Mouse (Mus musculus): ENCODE measurements at regions not wholly inside any gene's neighbourhood (a gene's known extent, or its start where the extent isn't known, plus 50 kb on each side); places are given as distances from the start of the nearest gene placed in this dataset.

GRCm38 (mm10) chr8:35943686-35944085 is 178.1 kb downstream of the Gm19410 start:
- Histone ChIP-seq H3K9me3 (replicated peaks; ENCODE audit: low read length) (no peaks in the 10 kb centered on the region), H3K4me3 (replicated peaks; ENCODE audit: low read depth, low read length) (no peak overlapping the region), H3K27me3 (ENCODE audit: insufficient read depth, low read length) (no peaks in the 10 kb centered on the region), H3K27ac (no peak overlapping the region), H3K4me1 (replicated peaks; ENCODE audit: insufficient read depth, low read length) (0 out of 2 replicates have a peak, but pooled peaks cover 4% of the 10 kb centered on the region), H3K4me2 (ENCODE audit: low read length) (no peak overlapping the region), H3K36me3 (ENCODE audit: insufficient read depth, low read length) (no peaks in the 10 kb centered on the region), H3K9ac (ENCODE audit: low read depth, low read length) (no peak overlapping the region)
- no peak for TF ChIP-seq CTCF (IDR thresholded peaks at IDR 0.05; ENCODE audit: low read depth)
- no peak for ATAC-seq (replicated peaks; ENCODE audit: low FRiP score, low read depth)
- WGBS = 73% methylated on average over 3 of the region's 3 CpGs
- DNase-seq (ENCODE audit: low spot score) = no peak

- no peak for DNase-seq (ENCODE audit: low spot score)
- Histone ChIP-seq H3K4me2 (ENCODE audit: low read length) (no peak overlapping the region), H3K9ac (ENCODE audit: low read depth, low read length) (no peak overlapping the region), H3K4me1 (replicated peaks; ENCODE audit: insufficient read depth, low read length) (0 out of 2 replicates have a peak, but pooled peaks cover 4% of the 10 kb centered on the region), H3K36me3 (ENCODE audit: insufficient read depth, low read length) (no peaks in the 10 kb centered on the region), H3K4me3 (replicated peaks; ENCODE audit: low read depth, low read length) (no peak overlapping the region), H3K27me3 (ENCODE audit: insufficient read depth, low read length) (no peaks in the 10 kb centered on the region), H3K27ac (no peak overlapping the region), H3K9me3 (replicated peaks; ENCODE audit: low read length) (no peaks in the 10 kb centered on the region)
- ATAC-seq (replicated peaks; ENCODE audit: low FRiP score, low read depth) = no peak
- WGBS = 83% methylated on average over 4 of the region's 4 CpGs
- TF ChIP-seq CTCF (IDR thresholded peaks at IDR 0.05; ENCODE audit: low read depth) = no peak
Observed at GRCm38 (mm10) chr8:35944461-35944860, 178.9 kb downstream of the Gm19410 start.

GRCm38 (mm10) chr8:35946539-35946940 is 180.9 kb downstream of the Gm19410 start:
- ATAC-seq (replicated peaks; ENCODE audit: low FRiP score, low read depth) = no peak; the same call in 1 of the 2 replicates
- Histone ChIP-seq H3K27me3 (ENCODE audit: insufficient read depth, low read length) (no peaks in the 10 kb centered on the region), H3K9ac (ENCODE audit: low read depth, low read length) (no peak overlapping the region), H3K4me3 (replicated peaks; ENCODE audit: low read depth, low read length) (no peak overlapping the region), H3K4me1 (replicated peaks; ENCODE audit: insufficient read depth, low read length) (0 out of 2 replicates have a peak, but pooled peaks cover 4% of the 10 kb centered on the region), H3K4me2 (ENCODE audit: low read length) (no peak overlapping the region), H3K9me3 (replicated peaks; ENCODE audit: low read length) (no peaks in the 10 kb centered on the region), H3K27ac (0 out of 2 replicates have a peak overlapping the region, but pooled peaks have one; percentile 31), H3K36me3 (ENCODE audit: insufficient read depth, low read length) (no peaks in the 10 kb centered on the region)
- peak; percentile 63 for DNase-seq (ENCODE audit: low spot score)
- WGBS = 22% methylated on average over 1 of the region's 1 CpGs
- TF ChIP-seq CTCF (IDR thresholded peaks at IDR 0.05; ENCODE audit: low read depth) = peak; percentile 43; the same call in 1 of the 2 replicates

- Histone ChIP-seq H3K27ac (no peak overlapping the region), H3K4me2 (ENCODE audit: low read length) (no peak overlapping the region), H3K9ac (ENCODE audit: low read depth, low read length) (no peak overlapping the region), H3K36me3 (ENCODE audit: insufficient read depth, low read length) (no peaks in the 10 kb centered on the region), H3K27me3 (ENCODE audit: insufficient read depth, low read length) (no peaks in the 10 kb centered on the region), H3K9me3 (replicated peaks; ENCODE audit: low read length) (no peaks in the 10 kb centered on the region), H3K4me1 (replicated peaks; ENCODE audit: insufficient read depth, low read length) (0 out of 2 replicates have a peak, but pooled peaks cover 4% of the 10 kb centered on the region), H3K4me3 (replicated peaks; ENCODE audit: low read depth, low read length) (no peak overlapping the region)
- no peak for TF ChIP-seq CTCF (IDR thresholded peaks at IDR 0.05; ENCODE audit: low read depth)
- WGBS = 41% methylated on average over 2 of the region's 2 CpGs
- DNase-seq (ENCODE audit: low spot score) (peak; percentile 19), ATAC-seq (replicated peaks; ENCODE audit: low FRiP score, low read depth) (no peak)
Observed at GRCm38 (mm10) chr8:35948146-35948545, 182.6 kb downstream of the Gm19410 start.

- no peak overlapping the region for H3K27ac ChIP-seq
- H3K27me3 ChIP-seq (ENCODE audit: insufficient read depth, low read length) = no peaks in the 10 kb centered on the region
- H3K9me3 ChIP-seq (replicated peaks; ENCODE audit: low read length) = no peaks in the 10 kb centered on the region
- H3K4me3 ChIP-seq (replicated peaks; ENCODE audit: low read depth, low read length) = no peak overlapping the region
- 0 out of 2 replicates have a peak, but pooled peaks cover 4% of the 10 kb centered on the region for H3K4me1 ChIP-seq (replicated peaks; ENCODE audit: insufficient read depth, low read length)
- ATAC-seq (replicated peaks; ENCODE audit: low FRiP score, low read depth) = peak; percentile 89
- H3K36me3 ChIP-seq (ENCODE audit: insufficient read depth, low read length) = no peaks in the 10 kb centered on the region
- no peak overlapping the region for H3K4me2 ChIP-seq (ENCODE audit: low read length)
- WGBS = 15% methylated on average over 8 of the region's 9 CpGs
- TF ChIP-seq CTCF (IDR thresholded peaks at IDR 0.05; ENCODE audit: low read depth) = no peak
- H3K9ac ChIP-seq (ENCODE audit: low read depth, low read length) = no peak overlapping the region
- DNase-seq (ENCODE audit: low spot score) = peak; percentile 89
Observed at GRCm38 (mm10) chr8:35948751-35949183, 183.2 kb downstream of the Gm19410 start.

GRCm38 (mm10) chr8:35955506-35955905 is 189.9 kb downstream of the Gm19410 start:
- 96% methylated on average over 2 of the region's 2 CpGs for WGBS

GRCm38 (mm10) chr8:35956319-35956718 is 190.7 kb downstream of the Gm19410 start:
- no peak for ATAC-seq (replicated peaks; ENCODE audit: low FRiP score, low read depth)
- WGBS = 84% methylated on average over 2 of the region's 2 CpGs
- no peak overlapping the region for H3K4me3 ChIP-seq (replicated peaks; ENCODE audit: low read depth, low read length)
- DNase-seq (ENCODE audit: low spot score) = no peak
- no peak overlapping the region for H3K4me2 ChIP-seq (ENCODE audit: low read length)
- H3K27me3 ChIP-seq (ENCODE audit: insufficient read depth, low read length) = no peaks in the 10 kb centered on the region
- H3K27ac ChIP-seq = no peak overlapping the region
- no peaks in the 10 kb centered on the region; the same call in 1 of the 2 replicates for H3K4me1 ChIP-seq (replicated peaks; ENCODE audit: insufficient read depth, low read length)
- TF ChIP-seq CTCF (IDR thresholded peaks at IDR 0.05; ENCODE audit: low read depth) = no peak
- H3K9ac ChIP-seq (ENCODE audit: low read depth, low read length) = no peak overlapping the region
- no peaks in the 10 kb centered on the region for H3K9me3 ChIP-seq (replicated peaks; ENCODE audit: low read length)
- no peaks in the 10 kb centered on the region for H3K36me3 ChIP-seq (ENCODE audit: insufficient read depth, low read length)

More at GRCm38 (mm10) chr8:35955506-35955905, 189.9 kb downstream of the Gm19410 start:
- H3K4me3 ChIP-seq (replicated peaks; ENCODE audit: low read depth, low read length) = no peak overlapping the region
- H3K4me2 ChIP-seq (ENCODE audit: low read length) = no peak overlapping the region
- no peaks in the 10 kb centered on the region for H3K27me3 ChIP-seq (ENCODE audit: insufficient read depth, low read length)
- H3K9ac ChIP-seq (ENCODE audit: low read depth, low read length) = no peak overlapping the region
- no peak for DNase-seq (ENCODE audit: low spot score)
- ATAC-seq (replicated peaks; ENCODE audit: low FRiP score, low read depth) = no peak
- no peaks in the 10 kb centered on the region for H3K9me3 ChIP-seq (replicated peaks; ENCODE audit: low read length)
- no peaks in the 10 kb centered on the region for H3K36me3 ChIP-seq (ENCODE audit: insufficient read depth, low read length)
- no peak for TF ChIP-seq CTCF (IDR thresholded peaks at IDR 0.05; ENCODE audit: low read depth)
- no peaks in the 10 kb centered on the region for H3K4me1 ChIP-seq (replicated peaks; ENCODE audit: insufficient read depth, low read length)
- no peak overlapping the region for H3K27ac ChIP-seq

Data from kidney, postnatal 0 days (tissue).